Mouse (Mus musculus): Measurements from ENCODE around the gene Col25a1. TPM values are rescaled to one million over a fixed set of nuclear protein-coding genes. Genes with fewer than 3 reads are reported as not detected.

Col25a1 gene
- polyA plus RNA-seq, 1 experiment = 3.7 TPM

GRCm38 (mm10) chr3:130523019-130523418 lies 391.7 kb downstream of the Col25a1 start:
- no peak for DNase-seq
- WGBS = 91% methylated on average over 7 of the region's 7 CpGs
- Histone ChIP-seq H3K27me3 (ENCODE audit: control insufficient read depth, insufficient read depth, low read length) (no peaks in the 10 kb centered on the region), H3K4me3 (replicated peaks; ENCODE audit: insufficient read depth, low read depth, low read length) (no peak overlapping the region), H3K27ac (ENCODE audit: insufficient read depth, low read length) (no peak overlapping the region), H3K4me1 (ENCODE audit: control insufficient read depth, insufficient read depth, low read length) (no peaks in the 10 kb centered on the region)
- TF ChIP-seq POLR2A (IDR thresholded peaks at IDR 0.05; ENCODE audit: borderline replicate concordance, insufficient read depth, low read length) (no peak), CTCF (IDR thresholded peaks at IDR 0.05; ENCODE audit: borderline replicate concordance, insufficient read depth, low read depth, low read length) (no peak)

- Histone ChIP-seq H3K27me3 (ENCODE audit: control insufficient read depth, insufficient read depth, low read length) (no peaks in the 10 kb centered on the region), H3K4me1 (ENCODE audit: control insufficient read depth, insufficient read depth, low read length) (no peaks in the 10 kb centered on the region), H3K27ac (ENCODE audit: insufficient read depth, low read length) (no peak overlapping the region), H3K4me3 (replicated peaks; ENCODE audit: insufficient read depth, low read depth, low read length) (no peak overlapping the region)
- 77% methylated on average over 16 of the region's 16 CpGs for WGBS
- TF ChIP-seq POLR2A (IDR thresholded peaks at IDR 0.05; ENCODE audit: borderline replicate concordance, insufficient read depth, low read length) (no peak), CTCF (IDR thresholded peaks at IDR 0.05; ENCODE audit: borderline replicate concordance, insufficient read depth, low read depth, low read length) (no peak)
- DNase-seq = no peak
Measured at GRCm38 (mm10) chr3:130524367-130525137, 393.3 kb downstream of the Col25a1 start.

DNA sequence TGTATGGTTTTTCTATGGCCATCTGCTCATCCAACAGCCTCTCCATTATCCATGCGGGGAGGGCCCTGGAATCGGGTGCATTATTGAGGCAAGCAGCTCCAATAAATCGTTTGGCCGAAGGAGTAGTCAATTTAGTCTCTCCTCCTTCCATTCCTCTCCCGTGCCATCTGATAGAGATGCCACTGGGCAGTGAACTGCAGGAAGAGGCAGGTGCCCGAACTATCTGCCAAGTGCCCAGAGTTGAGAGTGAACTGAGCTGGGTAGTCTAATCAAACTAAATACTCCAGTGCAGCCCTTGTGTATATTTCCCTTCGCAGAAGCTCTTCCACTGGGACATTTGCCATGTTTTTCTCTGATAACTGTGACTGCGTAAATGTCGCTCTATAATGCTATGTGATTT lies 403.7 kb downstream of the Col25a1 start:
- H3K4me3 ChIP-seq (replicated peaks; ENCODE audit: insufficient read depth, low read depth, low read length) = no peak overlapping the region
- no peak overlapping the region for H3K27ac ChIP-seq (ENCODE audit: insufficient read depth, low read length)
- TF ChIP-seq POLR2A (IDR thresholded peaks at IDR 0.05; ENCODE audit: borderline replicate concordance, insufficient read depth, low read length) = no peak
- TF ChIP-seq CTCF (IDR thresholded peaks at IDR 0.05; ENCODE audit: borderline replicate concordance, insufficient read depth, low read depth, low read length) = no peak
- no peak for DNase-seq
- H3K4me1 ChIP-seq (ENCODE audit: control insufficient read depth, insufficient read depth, low read length) = no peaks in the 10 kb centered on the region
- no peaks in the 10 kb centered on the region for H3K27me3 ChIP-seq (ENCODE audit: control insufficient read depth, insufficient read depth, low read length)
- WGBS = 33% methylated on average over 9 of the region's 9 CpGs

DNA sequence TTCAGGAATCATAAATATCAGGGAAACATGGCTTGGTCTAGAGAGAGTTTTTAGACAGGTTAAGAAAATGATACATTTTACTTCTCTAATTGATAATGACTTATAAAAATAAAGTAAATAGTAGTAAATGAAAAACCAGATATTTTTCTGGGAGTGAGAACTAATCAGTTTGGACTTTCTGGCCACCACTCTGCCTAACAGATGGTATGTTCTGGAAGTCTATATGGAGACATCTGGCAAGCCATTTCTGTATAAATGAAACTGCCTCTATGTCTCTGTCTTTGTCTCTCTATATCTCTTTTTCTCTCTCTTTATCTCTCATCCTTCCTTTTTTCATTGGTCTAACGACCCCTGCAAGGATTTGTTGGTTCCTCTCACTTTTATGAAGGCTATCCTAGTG lies 410.2 kb downstream of the Col25a1 start:
- WGBS = 40% methylated on average over 1 of the region's 1 CpGs
- no peak for DNase-seq
- Histone ChIP-seq H3K27ac (ENCODE audit: insufficient read depth, low read length) (no peak overlapping the region), H3K27me3 (ENCODE audit: control insufficient read depth, insufficient read depth, low read length) (no peaks in the 10 kb centered on the region), H3K4me3 (replicated peaks; ENCODE audit: insufficient read depth, low read depth, low read length) (no peak overlapping the region), H3K4me1 (ENCODE audit: control insufficient read depth, insufficient read depth, low read length) (no peaks in the 10 kb centered on the region)
- no peak for TF ChIP-seq CTCF (IDR thresholded peaks at IDR 0.05; ENCODE audit: borderline replicate concordance, insufficient read depth, low read depth, low read length)
- TF ChIP-seq POLR2A (IDR thresholded peaks at IDR 0.05; ENCODE audit: borderline replicate concordance, insufficient read depth, low read length) = no peak

DNA sequence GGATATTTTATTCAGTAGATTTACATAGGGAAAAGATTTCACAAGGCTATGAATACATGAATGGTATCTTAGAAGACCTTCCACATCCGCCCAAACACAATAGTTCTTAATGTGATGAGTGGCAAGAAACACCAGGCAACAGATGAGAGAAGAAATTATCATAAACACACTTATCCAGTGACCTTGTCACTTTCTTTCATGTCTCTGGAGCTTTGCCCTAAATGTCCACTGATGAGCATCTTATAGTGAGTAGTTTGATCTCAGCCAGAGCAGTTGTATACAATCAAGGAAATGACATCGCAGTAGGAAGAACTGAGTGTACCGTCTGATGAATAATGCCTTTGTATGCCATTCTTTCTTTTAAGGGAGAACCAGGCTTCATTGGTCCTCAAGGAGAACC lies 414.7 kb downstream of the Col25a1 start:
- 67% methylated on average over 3 of the region's 3 CpGs for WGBS
- H3K27ac ChIP-seq (ENCODE audit: insufficient read depth, low read length) = no peak overlapping the region
- no peak for TF ChIP-seq CTCF (IDR thresholded peaks at IDR 0.05; ENCODE audit: borderline replicate concordance, insufficient read depth, low read depth, low read length)
- DNase-seq = no peak
- H3K4me3 ChIP-seq (replicated peaks; ENCODE audit: insufficient read depth, low read depth, low read length) = no peak overlapping the region
- H3K4me1 ChIP-seq (ENCODE audit: control insufficient read depth, insufficient read depth, low read length) = no peaks in the 10 kb centered on the region
- H3K27me3 ChIP-seq (ENCODE audit: control insufficient read depth, insufficient read depth, low read length) = no peaks in the 10 kb centered on the region

GRCm38 (mm10) chr3:130549066-130549465 lies 417.8 kb downstream of the Col25a1 start:
- TF ChIP-seq POLR2A (IDR thresholded peaks at IDR 0.05; ENCODE audit: borderline replicate concordance, insufficient read depth, low read length) (no peak), CTCF (IDR thresholded peaks at IDR 0.05; ENCODE audit: borderline replicate concordance, insufficient read depth, low read depth, low read length) (no peak)
- H3K27ac ChIP-seq (ENCODE audit: insufficient read depth, low read length) = no peak overlapping the region
- H3K27me3 ChIP-seq (ENCODE audit: control insufficient read depth, insufficient read depth, low read length) = no peaks in the 10 kb centered on the region
- H3K4me3 ChIP-seq (replicated peaks; ENCODE audit: insufficient read depth, low read depth, low read length) = no peak overlapping the region
- WGBS = 80% methylated on average over 7 of the region's 7 CpGs
- no peaks in the 10 kb centered on the region for H3K4me1 ChIP-seq (ENCODE audit: control insufficient read depth, insufficient read depth, low read length)
- DNase-seq = no peak

DNA sequence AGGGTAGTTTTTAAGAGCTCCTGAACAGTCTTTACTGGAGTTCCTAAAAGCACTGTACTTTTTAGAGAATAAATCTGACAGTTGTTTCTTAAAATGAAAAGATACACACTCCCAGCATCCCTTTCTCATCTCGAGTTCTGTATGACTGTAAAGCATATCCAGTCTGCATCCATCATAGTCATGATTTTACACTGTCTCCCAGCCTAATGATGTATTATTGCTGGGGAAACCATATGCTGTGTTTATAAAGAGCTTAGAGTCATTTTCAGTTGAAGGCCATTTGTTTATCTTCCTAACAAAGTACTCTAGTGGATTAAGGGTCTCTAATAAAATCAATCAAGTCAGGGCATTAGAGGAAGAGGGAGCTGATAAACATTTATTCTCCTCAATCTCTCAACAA lies 425.0 kb downstream of the Col25a1 start:
- WGBS = 65% methylated on average over 1 of the region's 1 CpGs
- Histone ChIP-seq H3K4me3 (replicated peaks; ENCODE audit: insufficient read depth, low read depth, low read length) (no peak overlapping the region), H3K4me1 (ENCODE audit: control insufficient read depth, insufficient read depth, low read length) (no peaks in the 10 kb centered on the region), H3K27me3 (ENCODE audit: control insufficient read depth, insufficient read depth, low read length) (no peaks in the 10 kb centered on the region), H3K27ac (ENCODE audit: insufficient read depth, low read length) (no peak overlapping the region)
- TF ChIP-seq POLR2A (IDR thresholded peaks at IDR 0.05; ENCODE audit: borderline replicate concordance, insufficient read depth, low read length) (no peak), CTCF (IDR thresholded peaks at IDR 0.05; ENCODE audit: borderline replicate concordance, insufficient read depth, low read depth, low read length) (no peak)
- no peak for DNase-seq

DNA sequence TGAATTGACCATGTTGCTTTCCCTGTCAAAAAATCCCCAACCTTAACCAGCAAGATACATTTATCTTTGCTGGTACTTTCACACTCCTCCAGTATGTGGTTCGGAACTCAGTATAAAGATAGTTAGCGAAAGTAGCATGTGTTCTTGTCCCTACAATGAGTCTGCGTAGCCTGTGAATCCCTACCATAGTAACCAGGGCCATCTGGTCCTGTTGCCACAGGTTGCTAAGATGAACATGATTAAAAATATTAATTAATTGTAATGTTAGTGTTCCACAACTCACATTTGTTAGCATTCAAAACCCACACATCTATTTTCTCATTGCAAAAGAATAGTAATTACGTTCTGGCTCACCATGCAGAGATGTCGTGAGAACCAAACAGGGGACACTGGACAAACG lies 434.3 kb downstream of the Col25a1 start:
- DNase-seq = no peak
- WGBS = 94% methylated on average over 6 of the region's 6 CpGs
- Histone ChIP-seq H3K27ac (ENCODE audit: insufficient read depth, low read length) (no peak overlapping the region), H3K4me1 (ENCODE audit: control insufficient read depth, insufficient read depth, low read length) (no peaks in the 10 kb centered on the region), H3K4me3 (replicated peaks; ENCODE audit: insufficient read depth, low read depth, low read length) (no peak overlapping the region), H3K27me3 (ENCODE audit: control insufficient read depth, insufficient read depth, low read length) (no peaks in the 10 kb centered on the region)
- TF ChIP-seq POLR2A (IDR thresholded peaks at IDR 0.05; ENCODE audit: borderline replicate concordance, insufficient read depth, low read length) (no peak), CTCF (IDR thresholded peaks at IDR 0.05; ENCODE audit: borderline replicate concordance, insufficient read depth, low read depth, low read length) (no peak)
